Mouse (Mus musculus): ENCODE data around the gene Arhgap20. TPM values are rescaled to one million over a fixed set of nuclear protein-coding genes. Genes with fewer than 3 reads are reported as not detected.

Gene Arhgap20
- total RNA-seq (2021) = 10 to 100 TPM; 26.5 to 40.1 TPM
- long read RNA-seq, experiment 1, full-length matches to known transcripts = 7 of 22 reads
- long read RNA-seq, experiment 1, partial matches to known transcripts = 5 of 22 reads
- long read RNA-seq, experiment 1, other reads (novel, unspliced or antisense) = 10 of 22 reads
- long read RNA-seq, experiment 2, full-length matches to known transcripts = 6 of 12 reads
- long read RNA-seq, experiment 2, partial matches to known transcripts = 2 of 12 reads
- long read RNA-seq, experiment 2, other reads (novel, unspliced or antisense) = 4 of 12 reads

DNA sequence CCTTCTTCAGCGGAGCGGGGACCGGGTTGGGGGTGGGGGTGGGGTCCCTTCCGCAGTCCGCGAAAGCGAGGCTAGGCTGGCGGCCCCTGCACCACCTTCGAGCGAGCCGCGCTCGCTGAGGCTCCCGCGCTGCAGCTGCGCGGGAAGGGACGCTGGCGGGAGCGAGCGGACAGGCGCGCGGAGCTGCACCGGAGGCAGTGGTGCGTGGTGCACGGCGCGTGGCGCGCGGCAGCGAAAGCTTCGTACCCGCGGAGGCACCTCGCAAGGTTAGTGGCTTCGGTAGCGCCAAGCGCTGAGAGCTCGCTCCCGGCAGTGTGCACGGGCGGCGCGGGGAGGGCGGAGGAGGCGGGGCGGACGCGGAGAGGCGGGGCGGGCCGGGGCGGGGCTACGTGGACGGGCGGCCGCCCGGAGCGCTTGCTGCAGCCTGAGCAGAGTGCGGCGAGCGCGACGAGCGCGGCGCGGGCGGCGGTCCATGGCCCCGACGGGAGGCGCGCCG is at the start of gene Arhgap20:
Gene Arhgap20 (plus strand): TSS at position 417 of the 496 bp plus-strand sequence.
- DNase-seq = peak; percentile 89
- peak within 1 kb of the TSS; percentile 92 for H3K27ac ChIP-seq
- intact Hi-C loops (cut with DNase I) = loop anchor here (5.0 to 10.0 kb wide), 3 partner anchors 57 to 428 kb away; no protein-coding TSS in a partner anchor
- peak within 1 kb of the TSS; percentile 96 for H3K4me3 ChIP-seq
- TF ChIP-seq CTCF (IDR thresholded peaks at IDR 0.05) = no peak

DNA sequence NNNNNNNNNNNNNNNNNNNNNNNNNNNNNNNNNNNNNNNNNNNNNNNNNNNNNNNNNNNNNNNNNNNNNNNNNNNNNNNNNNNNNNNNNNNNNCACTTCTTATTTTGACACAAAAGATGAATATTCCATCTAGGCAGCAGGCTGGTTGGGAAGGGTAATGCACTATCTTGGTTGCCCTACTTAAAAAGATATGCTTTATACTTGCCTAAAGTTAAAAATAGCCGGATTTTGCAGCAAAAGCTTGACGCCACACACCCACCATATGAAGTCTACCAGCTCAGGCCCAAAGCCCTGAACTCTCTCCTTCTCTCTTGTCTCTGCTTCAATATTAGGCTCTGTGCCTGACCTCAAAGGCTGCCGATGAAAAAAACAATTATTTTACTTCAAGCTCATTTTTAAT is 46.3 kb upstream of the Arhgap20 start:
- DNase-seq = no peak
- Histone ChIP-seq H3K4me3 (no peak overlapping the region), H3K27ac (no peak overlapping the region)
- TF ChIP-seq CTCF (IDR thresholded peaks at IDR 0.05) = no peak
- intact Hi-C loops (cut with DNase I) = no loop called here

DNA sequence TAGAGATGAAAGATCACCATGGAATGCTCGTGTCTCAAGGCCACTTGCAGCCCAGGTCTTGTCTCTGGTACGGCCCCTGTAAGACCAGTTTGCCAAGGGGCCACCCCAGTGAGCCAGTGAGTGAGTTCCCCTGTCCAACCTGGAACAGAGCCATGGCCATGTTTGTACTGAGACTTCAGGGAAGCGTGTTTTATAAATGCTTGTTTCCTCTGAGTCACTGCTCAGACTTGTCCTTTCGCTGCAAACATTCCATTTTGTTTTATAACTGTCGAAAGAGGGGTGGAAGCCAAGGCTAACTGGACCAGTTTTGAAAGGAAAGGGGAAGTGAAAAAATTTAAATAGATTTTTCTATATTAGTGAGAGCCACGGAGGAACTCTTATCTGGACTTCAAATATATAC is 37.2 kb upstream of the Arhgap20 start:
- intact Hi-C loops (cut with DNase I) = no loop called here

GRCm38 (mm10) chr9:51735180-51736034 is 29.7 kb upstream of the Arhgap20 start:
- no peak for DNase-seq
- Histone ChIP-seq H3K27ac (no peak overlapping the region), H3K4me3 (no peak overlapping the region)
- intact Hi-C loops (cut with DNase I) = no loop called here
- TF ChIP-seq CTCF (IDR thresholded peaks at IDR 0.05) = no peak

More for the DNA sequence above, 37.2 kb upstream of the Arhgap20 start:
- DNase-seq = peak; percentile 25
- TF ChIP-seq CTCF (IDR thresholded peaks at IDR 0.05) = no peak
- H3K4me3 ChIP-seq = no peak overlapping the region
- H3K27ac ChIP-seq = no peak overlapping the region

- intact Hi-C loops (cut with DNase I) = no loop called here
- no peak overlapping the region for H3K27ac ChIP-seq
- no peak for DNase-seq
- H3K4me3 ChIP-seq = no peak overlapping the region
- TF ChIP-seq CTCF (IDR thresholded peaks at IDR 0.05) = no peak
Measured at GRCm38 (mm10) chr9:51736750-51737368, 28.3 kb upstream of the Arhgap20 start.

GRCm38 (mm10) chr9:51738349-51738748 is 26.8 kb upstream of the Arhgap20 start:
- TF ChIP-seq CTCF (IDR thresholded peaks at IDR 0.05) = no peak
- no peak overlapping the region for H3K4me3 ChIP-seq
- peak; percentile 19 for DNase-seq
- H3K27ac ChIP-seq = no peak overlapping the region
- intact Hi-C loops (cut with DNase I) = no loop called here

DNA sequence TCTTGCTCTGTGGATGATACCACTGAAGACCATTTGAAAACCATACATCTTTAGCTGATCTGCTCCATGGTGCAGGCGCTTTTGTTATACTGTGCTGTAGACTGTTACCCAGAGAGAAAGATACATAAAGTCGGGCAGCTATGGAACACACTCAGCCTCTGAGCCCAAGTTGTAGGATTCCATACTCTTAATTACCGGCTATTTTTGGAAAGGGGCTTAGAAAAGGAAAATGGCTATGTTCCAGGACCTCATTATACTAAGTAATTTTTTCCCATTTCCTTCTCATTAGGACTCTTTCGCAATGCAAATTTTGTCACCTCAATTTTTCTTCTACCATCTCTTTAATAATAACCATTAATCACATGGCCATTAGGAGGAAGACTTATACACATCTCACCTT is 25.3 kb upstream of the Arhgap20 start:
- no peak for DNase-seq
- intact Hi-C loops (cut with DNase I) = no loop called here
- Histone ChIP-seq H3K27ac (no peak overlapping the region), H3K4me3 (no peak overlapping the region)
- no peak for TF ChIP-seq CTCF (IDR thresholded peaks at IDR 0.05)

DNA sequence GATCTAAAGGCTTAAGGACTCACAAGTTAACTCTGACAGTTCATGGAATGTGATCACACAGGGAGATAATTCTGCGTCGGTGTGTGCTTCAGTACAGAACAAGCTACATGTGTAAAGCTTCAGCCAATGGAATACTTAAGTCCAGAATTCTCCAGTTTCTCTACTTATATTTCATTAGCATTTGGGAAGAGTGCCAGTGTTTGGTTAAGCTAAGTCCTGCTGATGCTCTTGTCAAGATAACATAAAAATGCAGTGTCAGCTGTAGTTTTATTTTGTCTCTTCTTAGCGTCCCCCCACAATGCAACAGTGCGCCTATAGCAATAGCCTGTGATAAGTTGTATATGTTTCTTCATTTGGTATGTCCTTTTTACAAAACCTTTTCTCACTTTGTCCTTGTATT is 15.0 kb upstream of the Arhgap20 start:
- DNase-seq = no peak
- no peak for TF ChIP-seq CTCF (IDR thresholded peaks at IDR 0.05)
- intact Hi-C loops (cut with DNase I) = no loop called here
- Histone ChIP-seq H3K4me3 (no peak overlapping the region), H3K27ac (no peak overlapping the region)

DNA sequence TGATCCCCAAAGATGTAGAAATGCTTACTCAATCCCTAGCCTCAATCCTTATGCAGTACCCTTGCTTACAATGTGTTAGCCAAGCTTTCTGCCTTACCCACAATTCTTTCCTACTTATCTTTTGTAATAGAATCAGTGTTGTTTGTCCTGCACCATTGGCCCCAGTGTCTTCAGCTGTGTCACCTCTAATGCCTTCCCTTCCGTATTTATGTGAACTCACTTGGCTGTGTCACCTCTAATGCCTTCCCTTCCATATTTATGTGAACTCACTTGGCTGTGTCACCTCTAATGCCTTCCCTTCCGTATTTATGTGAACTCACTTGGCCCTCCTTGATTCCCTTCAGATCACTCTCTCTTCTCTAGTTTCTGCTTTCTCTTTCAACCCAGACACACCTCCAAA is 4.1 kb upstream of the Arhgap20 start:
- Histone ChIP-seq H3K4me3 (no peak overlapping the region), H3K27ac (no peak overlapping the region)
- intact Hi-C loops (cut with DNase I) = loop anchor here (10.0 kb wide), 1 partner anchor 144 kb away; no protein-coding TSS in a partner anchor
- TF ChIP-seq CTCF (IDR thresholded peaks at IDR 0.05) = no peak
- no peak for DNase-seq

DNA sequence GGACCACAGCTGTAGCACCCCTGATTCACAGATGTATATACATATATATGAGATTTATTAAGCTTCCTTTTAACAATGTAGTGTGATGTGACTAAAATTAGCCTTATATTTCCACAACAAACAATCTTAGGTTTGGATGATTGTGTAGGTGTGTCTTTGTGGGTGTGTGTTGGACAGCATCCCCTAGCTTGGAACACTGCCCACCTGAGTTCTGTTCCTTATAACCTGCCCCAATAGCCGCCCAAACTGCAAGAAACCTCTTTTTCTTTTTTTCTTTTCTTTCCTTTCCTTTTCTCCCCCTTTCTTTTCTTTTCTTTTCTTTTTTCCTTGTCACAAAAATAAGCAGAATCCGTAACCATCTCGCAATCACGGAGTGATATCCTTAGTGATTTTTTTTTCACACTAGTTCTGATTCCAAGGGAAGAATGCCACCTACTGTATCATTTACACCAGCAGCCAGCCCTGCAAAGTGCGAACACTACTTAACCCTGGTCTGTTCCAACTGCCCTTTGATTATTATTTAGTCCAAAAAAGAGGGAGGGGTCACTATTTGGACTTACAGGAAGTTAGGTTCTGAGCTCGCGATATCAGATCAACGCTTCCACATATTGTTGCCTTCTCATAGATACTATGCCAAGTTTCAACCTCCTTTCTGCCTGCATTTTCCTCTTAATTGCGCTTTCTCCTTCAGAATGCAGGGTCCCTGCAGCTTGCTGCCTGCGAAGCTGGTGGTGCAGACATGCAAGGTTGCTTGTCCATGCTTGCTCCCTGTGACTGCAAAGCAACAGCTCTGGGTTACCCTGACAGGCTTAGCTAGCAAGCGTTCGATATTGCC is 879 bp upstream of the Arhgap20 start:
- peak; percentile 26 for DNase-seq
- H3K4me3 ChIP-seq = peak overlapping the region; percentile 96
- intact Hi-C loops (cut with DNase I) = loop anchor here (10.0 kb wide), 1 partner anchor 141 kb away; no protein-coding TSS in a partner anchor
- peak; percentile 29; the same call in 1 of the 2 replicates for TF ChIP-seq CTCF (IDR thresholded peaks at IDR 0.05)
- peak overlapping the region; percentile 86 for H3K27ac ChIP-seq

GRCm38 (mm10) chr9:51765417-51766174 is 459 bp downstream of the Arhgap20 start:
- Histone ChIP-seq H3K4me3 (peak overlapping the region; percentile 96), H3K27ac (peak overlapping the region; percentile 92)
- TF ChIP-seq CTCF (IDR thresholded peaks at IDR 0.05) = no peak
- peak; percentile 66 for DNase-seq
- intact Hi-C loops (cut with DNase I) = loop anchor here (5.0 to 10.0 kb wide), 3 partner anchors 57 to 428 kb away; no protein-coding TSS in a partner anchor
